Mouse (Mus musculus) layer of hippocampus, postnatal 14 days (tissue): ENCODE results near the gene Vmn2r92. TPM values are rescaled to one million over a fixed set of nuclear protein-coding genes. Genes with fewer than 3 reads are reported as not detected.
"Not testable (repeated sequence)": the region's sequence is repeated elsewhere in the genome, so short reads cannot be mapped to it uniquely, and the experiment has no call there.

Source experiments
- DNase-seq, 2 experiments: peaks; one replicate each; pipeline ENCODE4 v3.0.0; 2021 to 2022; ENCODE audit warnings: low spot score in 2 of 2, mixed read lengths in 1 of 2
- long read RNA-seq, 2 experiments: library from polyadenylated mRNA; stranded (forward); transcript quantifications; one replicate each; pipeline ENCODE4 v2.0.0; 2021
- total RNA-seq, 2 experiments: library from RNA; stranded (reverse); gene quantifications; 2 replicates each; pipeline ENCODE4 v1.2.3; 2021

Gene Vmn2r92
- total RNA-seq: not detected
- long read RNA-seq, experiment 1: 0 reads
- long read RNA-seq, experiment 2: 0 reads

- DNase-seq: not testable (repeated sequence)
Observed at GRCm38 (mm10) chr17:18151587-18151986, at the start of gene Vmn2r92. Gene Vmn2r92, plus strand, starts transcription at chr17:18151887.

DNA sequence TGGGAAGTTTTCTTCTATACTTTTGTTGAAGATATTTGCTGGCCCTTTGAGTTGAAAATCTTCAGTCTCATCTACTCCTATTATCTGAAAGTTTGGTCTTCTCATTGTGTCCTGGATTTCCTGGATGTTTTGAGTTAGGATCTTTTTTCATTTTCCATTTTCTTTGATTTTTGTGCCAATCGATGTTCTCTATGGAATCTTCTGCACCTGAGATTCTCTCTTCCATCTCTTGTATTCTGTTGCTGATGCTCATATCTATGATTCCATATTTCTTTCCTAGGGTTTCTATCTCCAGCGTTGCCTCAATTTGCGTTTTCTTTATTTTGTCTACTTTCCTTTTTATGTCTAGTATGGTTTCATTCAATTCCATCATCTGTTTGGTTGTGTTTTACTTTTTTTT is 49.4 kb upstream of the Vmn2r92 start:
- DNase-seq: not testable (repeated sequence)

DNA sequence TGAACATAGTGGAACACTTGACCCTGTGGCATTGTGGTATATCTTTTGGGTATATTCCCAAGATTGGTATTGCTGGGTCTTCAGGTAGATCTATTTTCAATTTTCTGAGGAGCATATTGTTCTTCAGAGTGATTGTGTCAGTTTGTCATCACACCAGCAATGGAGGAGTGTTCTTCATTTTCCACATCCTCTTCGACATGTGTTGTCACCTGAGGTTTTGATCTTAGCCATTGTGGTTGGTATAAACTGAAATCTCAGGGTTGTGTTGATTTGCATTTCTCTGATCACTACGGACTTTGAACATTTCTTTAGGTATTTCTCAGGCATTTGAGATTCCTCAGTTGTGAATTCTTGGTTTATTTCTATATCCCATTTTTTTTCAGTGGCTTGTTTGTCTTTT is 9.5 kb downstream of the Vmn2r92 start:
- DNase-seq: not testable (repeated sequence)

DNA sequence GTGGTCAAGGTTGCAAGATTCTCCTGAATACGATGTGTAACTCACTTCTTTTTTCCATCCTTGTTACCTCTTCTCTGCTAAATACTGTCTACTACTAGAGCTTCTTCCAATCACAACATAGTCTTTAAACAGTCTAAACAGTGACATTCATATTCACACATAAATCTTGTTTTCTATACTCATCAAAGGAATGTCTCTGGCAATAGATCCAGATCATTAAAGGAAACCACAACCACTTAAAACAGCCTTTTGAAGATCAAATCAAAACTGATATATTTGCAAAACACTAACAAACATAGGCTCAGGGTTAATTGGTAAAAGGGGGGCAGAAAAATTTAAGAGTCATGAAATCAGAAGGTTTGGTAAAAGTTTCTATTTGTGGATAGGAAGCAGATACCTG is 38.0 kb downstream of the Vmn2r92 start:
- DNase-seq: no peak

DNA sequence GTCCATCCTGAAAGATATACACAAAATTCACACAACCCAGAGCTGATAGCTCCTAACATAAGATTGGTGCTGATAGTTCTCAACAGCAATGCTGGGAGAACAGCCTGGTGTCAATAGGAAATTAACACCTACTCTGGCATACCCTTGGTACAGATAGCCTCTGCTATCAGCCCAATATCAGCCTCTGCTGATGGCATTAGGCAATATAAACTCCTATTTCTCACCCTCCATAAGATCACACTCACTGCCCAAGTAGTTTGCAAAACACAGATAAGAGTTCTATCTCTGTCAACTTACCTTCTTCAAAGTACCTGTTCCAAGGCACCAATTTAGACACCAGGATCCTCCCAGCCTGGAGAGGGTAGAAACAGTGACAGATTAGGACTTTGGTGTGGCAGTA is 69.6 kb downstream of the Vmn2r92 start:
- DNase-seq: no peak

DNA sequence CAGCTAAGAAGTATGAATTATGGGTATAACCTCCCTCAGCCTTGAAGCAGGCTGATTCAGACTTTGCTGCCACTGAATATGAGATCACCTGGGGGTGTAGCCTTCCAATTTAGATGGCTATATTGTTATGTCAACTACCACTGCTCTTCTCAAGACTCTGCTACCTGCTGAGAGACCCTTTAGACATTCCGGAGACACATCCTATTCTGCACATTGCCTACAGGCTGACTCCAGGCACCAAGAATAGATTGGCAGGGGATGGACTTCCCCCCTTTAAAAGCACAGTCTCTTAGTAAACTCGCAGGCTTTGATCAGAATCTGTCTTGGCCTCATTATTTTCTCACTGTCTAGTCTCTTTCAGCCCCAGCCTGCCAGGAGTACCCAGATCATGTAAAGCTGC is 80.3 kb downstream of the Vmn2r92 start:
- no peak for DNase-seq

DNA sequence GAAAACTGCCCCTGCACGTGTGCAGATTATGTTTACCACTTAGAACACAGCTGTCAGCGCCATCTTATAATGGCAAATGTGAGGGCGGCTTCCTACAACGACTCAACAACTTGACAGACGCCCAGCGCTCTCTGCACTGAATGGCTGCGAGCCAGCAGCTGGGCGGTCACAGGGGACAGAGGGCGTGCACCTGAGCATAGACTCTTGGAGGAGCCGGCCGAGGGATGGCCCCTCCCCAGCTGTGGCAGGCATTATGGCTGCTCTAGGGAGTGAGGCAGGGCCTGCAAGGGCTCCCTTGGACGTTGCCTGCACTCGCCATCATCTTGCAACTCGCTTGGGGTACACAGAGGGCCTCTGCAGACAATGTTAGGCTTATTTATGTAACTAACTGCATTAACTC is 85.2 kb downstream of the Vmn2r92 start:
- DNase-seq: no peak

Other genes with a start within 250 kb of the Vmn2r92 start
- gene Fpr-rs4, start 130.2 kb upstream of the Vmn2r92 start, total RNA-seq: not detected
- gene Vmn2r124, start 102.5 kb upstream of the Vmn2r92 start, total RNA-seq: under 1 TPM; 0.05 to 0.09 TPM
- not detected for gene Vmn2r91, start 66.9 kb upstream of the Vmn2r92 start, total RNA-seq
- gene Vmn2r94, start 125.9 kb downstream of the Vmn2r92 start, total RNA-seq: not detected
- gene Vmn2r93, start 146.2 kb downstream of the Vmn2r92 start, total RNA-seq: not detected